Mouse (Mus musculus): ENCODE data around the gene Zfp462.

Gene Zfp462

GRCm38 (mm10) chr4:55047266-55047665 is 102.4 kb downstream of the Zfp462 start:
- no peak for DNase-seq (ENCODE audit: low spot score)

GRCm38 (mm10) chr4:55049938-55050610 is 105.2 kb downstream of the Zfp462 start:
- no peak for DNase-seq (ENCODE audit: low spot score)

GRCm38 (mm10) chr4:55051345-55051744 is 106.5 kb downstream of the Zfp462 start:
- DNase-seq (ENCODE audit: low spot score), result no peak

GRCm38 (mm10) chr4:55052686-55053085 is 107.8 kb downstream of the Zfp462 start:
- DNase-seq (ENCODE audit: low spot score), result no peak

- DNase-seq (ENCODE audit: low spot score), result peak; percentile 32
Observed at GRCm38 (mm10) chr4:55057666-55058455, 113.0 kb downstream of the Zfp462 start.

- no peak for DNase-seq (ENCODE audit: low spot score)
Observed at GRCm38 (mm10) chr4:55058901-55059300, 114.1 kb downstream of the Zfp462 start.

GRCm38 (mm10) chr4:55066341-55067170 is 121.7 kb downstream of the Zfp462 start:
- DNase-seq (ENCODE audit: low spot score), result no peak

GRCm38 (mm10) chr4:55071535-55071934 is 126.7 kb downstream of the Zfp462 start:
- DNase-seq (ENCODE audit: low spot score), result no peak

- DNase-seq (ENCODE audit: low spot score), result no peak
Observed at GRCm38 (mm10) chr4:55077133-55077889, 132.5 kb downstream of the Zfp462 start.

- peak; percentile 39 for DNase-seq (ENCODE audit: low spot score)
Observed at GRCm38 (mm10) chr4:55077902-55078716, 133.3 kb downstream of the Zfp462 start.

GRCm38 (mm10) chr4:55079056-55079455 is 134.2 kb downstream of the Zfp462 start:
- no peak for DNase-seq (ENCODE audit: low spot score)

GRCm38 (mm10) chr4:55084080-55084688 is 139.3 kb downstream of the Zfp462 start:
- DNase-seq (ENCODE audit: low spot score), result peak; percentile 17

- no peak for DNase-seq (ENCODE audit: low spot score)
Observed at GRCm38 (mm10) chr4:55088153-55088552, 143.3 kb downstream of the Zfp462 start.

- no peak for DNase-seq (ENCODE audit: low spot score)
Observed at GRCm38 (mm10) chr4:55088922-55089321, 144.1 kb downstream of the Zfp462 start.

- no peak for DNase-seq (ENCODE audit: low spot score)
Observed at GRCm38 (mm10) chr4:55097157-55097556, 152.3 kb downstream of the Zfp462 start.

GRCm38 (mm10) chr4:55098366-55098765 is 153.5 kb downstream of the Zfp462 start:
- no peak for DNase-seq (ENCODE audit: low spot score)

GRCm38 (mm10) chr4:55100851-55101250 is 156.0 kb downstream of the Zfp462 start:
- DNase-seq (ENCODE audit: low spot score), result no peak

GRCm38 (mm10) chr4:55101601-55102000 is 156.8 kb downstream of the Zfp462 start:
- DNase-seq (ENCODE audit: low spot score), result peak; percentile 26

- no peak for DNase-seq (ENCODE audit: low spot score)
Observed at GRCm38 (mm10) chr4:55102382-55102781, 157.5 kb downstream of the Zfp462 start.

- no peak for DNase-seq (ENCODE audit: low spot score)
Observed at GRCm38 (mm10) chr4:55103575-55103974, 158.7 kb downstream of the Zfp462 start.
